Mouse (Mus musculus): ENCODE results near the gene Heatr1. TPM values are rescaled to one million over a fixed set of nuclear protein-coding genes. Genes with fewer than 3 reads are reported as not detected.
A peak's percentile ranks its signal among the peaks of the same experiment; 100 is the strongest.

Gene Heatr1
- polyA plus RNA-seq, 1 experiment from 2014 or later = 8.9 TPM

DNA sequence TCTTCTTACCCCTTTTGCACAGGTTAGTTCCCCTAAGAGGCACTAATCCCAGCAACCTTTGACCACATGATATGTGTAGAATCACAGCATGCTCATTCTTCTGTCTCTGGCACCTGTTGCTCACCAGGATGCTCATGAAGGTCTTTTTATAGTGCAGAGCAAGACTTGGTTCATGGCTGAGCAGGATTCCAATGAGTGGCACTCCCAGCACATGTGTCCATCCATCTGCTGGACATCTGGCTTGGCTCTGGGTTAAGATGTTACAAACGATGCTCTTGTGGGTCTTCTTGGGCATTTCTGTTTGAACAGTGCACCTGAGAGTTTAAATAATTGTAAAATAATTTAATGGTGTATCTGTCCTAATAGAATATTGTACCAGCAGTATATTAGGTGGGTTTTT is 18.0 kb upstream of the Heatr1 start:
- Histone ChIP-seq H3K9me3 (replicated peaks; ENCODE audit: control insufficient read depth, low read length) (no peaks in the 10 kb centered on the region), H3K27me3 (ENCODE audit: control insufficient read depth, insufficient read depth, low read depth, low read length) (no peaks in the 10 kb centered on the region), H3K36me3 (ENCODE audit: control insufficient read depth, insufficient read depth) (no peaks in the 10 kb centered on the region), H3K27ac (ENCODE audit: low read length) (no peak overlapping the region), H3K4me3 (ENCODE audit: low read depth, low read length) (no peak overlapping the region), H3K4me1 (ENCODE audit: control insufficient read depth, low read depth, low read length) (no peaks in the 10 kb centered on the region), H3K9ac (ENCODE audit: low read depth, low read length) (no peak overlapping the region), H3K4me2 (ENCODE audit: low read depth, low read length) (no peak overlapping the region)
- WGBS (ENCODE audit: insufficient replicate concordance) = 46% methylated on average over 1 of the region's 1 CpGs
- ATAC-seq (ENCODE audit: low read depth) = no peak

DNA sequence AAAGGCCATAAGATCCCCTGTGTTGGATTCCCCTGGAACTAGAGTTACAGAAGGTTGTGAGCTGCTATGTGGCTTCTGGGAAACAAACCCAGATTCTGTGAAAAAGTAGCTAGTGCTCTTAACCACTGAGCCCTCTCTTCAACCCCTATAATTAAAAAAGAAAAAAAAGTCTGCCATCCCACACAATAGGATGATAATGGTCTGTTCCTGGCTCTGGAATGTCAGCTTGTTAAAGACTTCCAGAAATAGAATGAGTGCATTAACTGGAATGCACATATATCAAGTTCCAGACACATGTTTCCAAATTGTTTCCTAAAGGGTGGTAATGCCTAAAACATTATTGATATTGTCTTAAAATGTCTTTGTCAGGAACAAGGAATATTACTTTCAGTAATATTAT is 10.0 kb upstream of the Heatr1 start:
- Histone ChIP-seq H3K27ac (ENCODE audit: low read length) (no peak overlapping the region), H3K4me3 (ENCODE audit: low read depth, low read length) (no peak overlapping the region), H3K4me2 (ENCODE audit: low read depth, low read length) (no peak overlapping the region), H3K36me3 (ENCODE audit: control insufficient read depth, insufficient read depth) (no peaks in the 10 kb centered on the region), H3K9ac (ENCODE audit: low read depth, low read length) (no peak overlapping the region), H3K27me3 (ENCODE audit: control insufficient read depth, insufficient read depth, low read depth, low read length) (no peaks in the 10 kb centered on the region), H3K4me1 (ENCODE audit: control insufficient read depth, low read depth, low read length) (no peaks in the 10 kb centered on the region), H3K9me3 (replicated peaks; ENCODE audit: control insufficient read depth, low read length) (no peaks in the 10 kb centered on the region)
- ATAC-seq (ENCODE audit: low read depth) = no peak

DNA sequence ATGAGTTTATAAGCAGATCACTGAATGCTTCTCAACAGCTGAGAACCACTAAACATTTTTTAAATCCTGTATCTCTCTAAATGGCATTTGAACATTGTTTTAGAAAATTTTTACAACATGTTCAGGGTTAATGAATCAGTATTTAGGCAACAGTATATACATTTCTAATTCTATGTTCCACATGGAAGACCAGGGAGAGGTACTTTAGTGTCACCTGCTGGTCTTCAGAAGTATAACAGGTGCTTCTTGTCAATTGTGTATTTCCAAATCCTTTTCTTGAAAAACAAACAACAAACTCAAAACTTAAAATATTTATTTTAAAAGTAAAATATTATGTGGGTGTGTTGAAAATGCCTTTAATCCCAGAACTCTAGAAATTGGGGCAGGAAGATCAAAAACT is 8.5 kb upstream of the Heatr1 start:
- Histone ChIP-seq H3K4me3 (ENCODE audit: low read depth, low read length) (no peak overlapping the region), H3K27ac (ENCODE audit: low read length) (no peak overlapping the region), H3K4me1 (ENCODE audit: control insufficient read depth, low read depth, low read length) (no peaks in the 10 kb centered on the region), H3K4me2 (ENCODE audit: low read depth, low read length) (no peak overlapping the region), H3K9me3 (replicated peaks; ENCODE audit: control insufficient read depth, low read length) (no peaks in the 10 kb centered on the region), H3K9ac (ENCODE audit: low read depth, low read length) (no peak overlapping the region), H3K36me3 (ENCODE audit: control insufficient read depth, insufficient read depth) (no peaks in the 10 kb centered on the region), H3K27me3 (ENCODE audit: control insufficient read depth, insufficient read depth, low read depth, low read length) (no peaks in the 10 kb centered on the region)
- no peak for ATAC-seq (ENCODE audit: low read depth)

DNA sequence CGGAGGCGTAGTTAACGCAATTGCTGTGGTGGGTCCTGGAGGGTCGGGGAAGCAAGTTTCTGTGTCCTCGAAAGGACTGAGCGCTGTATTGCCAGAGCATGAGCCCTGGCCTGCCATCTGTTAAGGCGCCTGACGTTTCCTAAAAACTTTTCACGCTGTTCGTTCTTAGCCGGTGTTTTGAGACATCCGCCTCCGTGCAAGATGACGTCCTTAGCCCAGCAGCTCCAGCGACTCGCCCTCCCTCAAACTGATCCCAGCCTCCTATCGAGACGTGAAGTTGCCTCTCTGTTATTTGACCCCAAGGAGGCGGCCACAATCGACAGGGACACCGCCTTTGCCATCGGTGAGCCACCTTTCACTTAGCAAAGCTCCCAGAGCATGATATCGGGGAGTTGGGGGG is 744 bp downstream of the Heatr1 start:
- ATAC-seq (ENCODE audit: low read depth) = no peak
- H3K4me3 ChIP-seq (ENCODE audit: low read depth, low read length) = peak overlapping the region; percentile 94
- H3K9ac ChIP-seq (ENCODE audit: low read depth, low read length) = peak overlapping the region; percentile 68
- H3K36me3 ChIP-seq (ENCODE audit: control insufficient read depth, insufficient read depth) = peaks cover 4% of the 10 kb centered on the region
- no peaks in the 10 kb centered on the region for H3K27me3 ChIP-seq (ENCODE audit: control insufficient read depth, insufficient read depth, low read depth, low read length)
- peaks cover 10% of the 10 kb centered on the region for H3K4me1 ChIP-seq (ENCODE audit: control insufficient read depth, low read depth, low read length)
- no peak overlapping the region for H3K27ac ChIP-seq (ENCODE audit: low read length)
- no peaks in the 10 kb centered on the region for H3K9me3 ChIP-seq (replicated peaks; ENCODE audit: control insufficient read depth, low read length)
- under 1% methylated on average over 23 of the region's 23 CpGs for WGBS (ENCODE audit: insufficient replicate concordance)
- H3K4me2 ChIP-seq (ENCODE audit: low read depth, low read length) = peak overlapping the region; percentile 97

DNA sequence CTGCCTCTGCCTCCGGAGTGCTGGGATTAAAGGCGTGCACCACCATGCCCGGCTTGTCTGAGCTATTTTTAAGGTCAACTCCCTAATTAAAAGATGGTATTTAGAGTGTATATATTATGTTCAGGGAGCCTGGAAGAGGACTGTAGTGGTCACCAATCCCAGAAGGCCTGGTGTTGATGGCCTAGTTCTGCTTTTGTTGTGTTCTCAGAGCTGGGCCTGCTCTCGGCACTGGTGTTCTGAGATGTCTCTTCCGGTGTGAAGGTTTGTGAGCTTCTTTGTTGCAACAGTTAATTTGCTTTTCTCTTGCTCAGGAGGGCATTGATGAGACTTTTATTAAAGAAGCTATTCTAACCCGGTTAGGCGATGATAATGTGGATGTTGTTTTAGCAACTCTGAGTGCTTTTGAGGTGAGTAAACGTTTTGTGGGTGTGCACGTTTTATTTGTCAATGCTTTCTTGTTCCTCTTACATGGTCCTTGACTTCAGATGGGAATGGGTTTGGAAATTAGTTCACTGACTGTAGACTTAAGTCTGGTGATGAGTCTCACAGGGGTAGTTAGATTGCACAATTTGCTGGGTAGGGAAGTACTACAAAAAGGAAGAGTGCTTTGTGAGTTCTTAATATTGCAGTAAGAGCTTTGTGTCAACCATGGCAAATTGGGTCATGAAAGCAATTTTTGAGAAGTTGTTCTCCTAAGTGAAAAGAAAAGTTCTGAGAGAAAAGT is 13.7 kb downstream of the Heatr1 start:
- Histone ChIP-seq H3K27me3 (ENCODE audit: control insufficient read depth, insufficient read depth, low read depth, low read length) (no peaks in the 10 kb centered on the region), H3K4me1 (ENCODE audit: control insufficient read depth, low read depth, low read length) (no peaks in the 10 kb centered on the region), H3K36me3 (ENCODE audit: control insufficient read depth, insufficient read depth) (peaks cover 8% of the 10 kb centered on the region; the same call in 1 of the 2 replicates), H3K9ac (ENCODE audit: low read depth, low read length) (no peak overlapping the region), H3K4me2 (ENCODE audit: low read depth, low read length) (no peak overlapping the region), H3K9me3 (replicated peaks; ENCODE audit: control insufficient read depth, low read length) (no peaks in the 10 kb centered on the region), H3K4me3 (ENCODE audit: low read depth, low read length) (no peak overlapping the region), H3K27ac (ENCODE audit: low read length) (peak overlapping the region; percentile 56; the same call in 1 of the 2 replicates)
- ATAC-seq (ENCODE audit: low read depth) = peak; percentile 30; the same call in 1 of the 2 replicates
- WGBS (ENCODE audit: insufficient replicate concordance) = 72% methylated on average over 9 of the region's 9 CpGs

DNA sequence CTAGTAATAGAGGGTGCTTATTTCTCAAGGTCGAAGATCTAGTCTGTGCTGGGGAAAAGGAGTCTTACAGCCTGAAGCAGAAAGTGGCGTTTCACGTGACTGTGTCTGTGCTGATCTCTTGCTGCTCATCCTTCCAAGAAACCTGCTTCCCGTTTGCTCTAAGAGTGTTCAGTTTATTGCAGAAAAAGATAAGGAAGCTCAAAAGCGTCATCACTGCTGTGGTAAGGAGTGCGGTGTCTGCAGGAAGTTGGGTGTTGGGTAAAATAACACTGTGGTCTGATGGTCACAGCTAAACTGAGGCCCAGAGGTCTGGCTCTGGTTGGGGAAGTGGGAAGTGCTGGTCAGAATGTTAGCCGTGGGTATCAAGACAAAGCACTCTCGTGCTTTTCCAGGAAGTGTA is 17.2 kb downstream of the Heatr1 start:
- H3K36me3 ChIP-seq (ENCODE audit: control insufficient read depth, insufficient read depth) = peaks cover 10% of the 10 kb centered on the region; the same call in 1 of the 2 replicates
- no peak overlapping the region for H3K27ac ChIP-seq (ENCODE audit: low read length)
- ATAC-seq (ENCODE audit: low read depth) = peak; percentile 75
- no peaks in the 10 kb centered on the region for H3K27me3 ChIP-seq (ENCODE audit: control insufficient read depth, insufficient read depth, low read depth, low read length)
- H3K9ac ChIP-seq (ENCODE audit: low read depth, low read length) = no peak overlapping the region
- no peaks in the 10 kb centered on the region for H3K9me3 ChIP-seq (replicated peaks; ENCODE audit: control insufficient read depth, low read length)
- no peak overlapping the region for H3K4me3 ChIP-seq (ENCODE audit: low read depth, low read length)
- H3K4me2 ChIP-seq (ENCODE audit: low read depth, low read length) = no peak overlapping the region
- no peaks in the 10 kb centered on the region for H3K4me1 ChIP-seq (ENCODE audit: control insufficient read depth, low read depth, low read length)
- 21% methylated on average over 8 of the region's 8 CpGs for WGBS (ENCODE audit: insufficient replicate concordance)

DNA sequence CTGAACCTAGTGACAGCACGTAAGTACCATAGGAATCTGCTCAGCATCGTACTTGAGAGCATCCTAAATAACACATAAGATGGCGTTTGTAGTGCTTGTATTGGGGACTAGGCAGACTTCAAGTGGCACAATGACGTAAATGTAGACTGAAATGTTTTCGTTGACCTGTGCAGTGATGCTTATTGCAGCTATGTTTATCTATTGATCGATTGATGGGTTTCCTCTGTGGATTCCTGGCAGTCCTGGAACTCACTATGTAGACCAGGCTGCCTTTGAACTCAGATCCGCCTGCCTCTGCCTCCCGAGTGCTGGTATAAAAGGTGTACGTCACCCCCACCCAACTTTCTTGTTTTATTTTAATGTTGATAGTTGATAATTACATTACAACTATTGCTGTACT is 25.8 kb downstream of the Heatr1 start:
- no peaks in the 10 kb centered on the region for H3K9me3 ChIP-seq (replicated peaks; ENCODE audit: control insufficient read depth, low read length)
- H3K9ac ChIP-seq (ENCODE audit: low read depth, low read length) = no peak overlapping the region
- H3K27ac ChIP-seq (ENCODE audit: low read length) = no peak overlapping the region
- no peaks in the 10 kb centered on the region for H3K27me3 ChIP-seq (ENCODE audit: control insufficient read depth, insufficient read depth, low read depth, low read length)
- peaks cover 37% of the 10 kb centered on the region for H3K36me3 ChIP-seq (ENCODE audit: control insufficient read depth, insufficient read depth)
- H3K4me1 ChIP-seq (ENCODE audit: control insufficient read depth, low read depth, low read length) = no peaks in the 10 kb centered on the region
- WGBS (ENCODE audit: insufficient replicate concordance) = 77% methylated on average over 9 of the region's 9 CpGs
- no peak overlapping the region for H3K4me3 ChIP-seq (ENCODE audit: low read depth, low read length)
- ATAC-seq (ENCODE audit: low read depth) = no peak
- no peak overlapping the region for H3K4me2 ChIP-seq (ENCODE audit: low read depth, low read length)

DNA sequence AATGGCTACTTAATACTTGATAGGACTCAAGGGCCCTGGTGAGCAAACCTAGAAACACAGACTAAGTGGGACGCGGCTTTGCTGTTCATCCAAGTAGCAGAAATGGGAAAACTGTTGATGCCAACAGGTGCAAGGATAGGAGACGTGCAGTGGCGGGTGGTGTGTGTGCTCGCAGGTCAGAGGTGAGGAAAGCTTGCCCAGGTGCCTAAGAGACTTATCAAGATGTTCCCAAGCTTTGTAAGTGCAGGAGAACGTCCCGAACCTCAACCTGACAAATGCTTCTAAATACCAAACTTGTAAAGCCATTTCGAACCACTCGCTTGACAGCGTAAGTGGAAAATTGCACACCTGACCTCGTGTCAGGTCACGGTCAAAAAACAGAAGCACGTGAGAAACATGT is 33.7 kb downstream of the Heatr1 start:
- Histone ChIP-seq H3K9me3 (replicated peaks; ENCODE audit: control insufficient read depth, low read length) (no peaks in the 10 kb centered on the region), H3K4me3 (ENCODE audit: low read depth, low read length) (no peak overlapping the region), H3K9ac (ENCODE audit: low read depth, low read length) (no peak overlapping the region), H3K4me1 (ENCODE audit: control insufficient read depth, low read depth, low read length) (no peaks in the 10 kb centered on the region), H3K4me2 (ENCODE audit: low read depth, low read length) (no peak overlapping the region), H3K36me3 (ENCODE audit: control insufficient read depth, insufficient read depth) (peaks cover 31% of the 10 kb centered on the region), H3K27me3 (ENCODE audit: control insufficient read depth, insufficient read depth, low read depth, low read length) (no peaks in the 10 kb centered on the region), H3K27ac (ENCODE audit: low read length) (no peak overlapping the region)
- WGBS (ENCODE audit: insufficient replicate concordance) = 85% methylated on average over 13 of the region's 13 CpGs
- ATAC-seq (ENCODE audit: low read depth) = no peak

DNA sequence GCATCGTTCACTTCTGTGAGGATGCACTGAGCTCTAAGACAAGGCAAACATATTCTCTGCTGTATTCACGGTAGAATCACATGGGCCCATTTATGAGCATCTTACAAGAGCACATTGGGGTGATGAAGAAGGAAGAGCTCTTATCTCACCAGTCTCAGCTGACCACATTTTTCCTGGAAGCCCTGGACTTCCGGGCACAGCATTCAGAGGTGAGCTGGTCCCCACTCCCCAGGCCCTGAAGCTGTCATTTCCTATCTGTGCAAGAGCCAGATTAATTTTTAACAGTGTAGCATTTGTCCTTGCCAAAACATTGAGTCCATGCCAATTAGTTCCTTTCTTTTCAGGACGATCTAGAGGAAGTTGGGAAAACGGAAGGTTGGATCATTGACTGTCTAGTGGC is 39.0 kb downstream of the Heatr1 start:
- Histone ChIP-seq H3K4me1 (ENCODE audit: control insufficient read depth, low read depth, low read length) (no peaks in the 10 kb centered on the region), H3K4me2 (ENCODE audit: low read depth, low read length) (no peak overlapping the region), H3K27ac (ENCODE audit: low read length) (no peak overlapping the region), H3K27me3 (ENCODE audit: control insufficient read depth, insufficient read depth, low read depth, low read length) (no peaks in the 10 kb centered on the region), H3K36me3 (ENCODE audit: control insufficient read depth, insufficient read depth) (peaks cover 35% of the 10 kb centered on the region), H3K9me3 (replicated peaks; ENCODE audit: control insufficient read depth, low read length) (no peaks in the 10 kb centered on the region), H3K4me3 (ENCODE audit: low read depth, low read length) (no peak overlapping the region), H3K9ac (ENCODE audit: low read depth, low read length) (no peak overlapping the region)
- ATAC-seq (ENCODE audit: low read depth) = peak; percentile 54; the same call in 1 of the 2 replicates
- WGBS (ENCODE audit: insufficient replicate concordance) = 52% methylated on average over 5 of the region's 5 CpGs

Data from liver, embryonic 16.5 days (tissue).